Mouse (Mus musculus) midbrain, embryonic 12.5 days (tissue): ENCODE data around the gene Stx8. TPM values are rescaled to one million over a fixed set of nuclear protein-coding genes. Genes with fewer than 3 reads are reported as not detected.

ENCODE experiments used
- ATAC-seq: fragments of 200-750 bp; cut with Nextera tagmentation; 2 replicates; pipeline ENCODE4 v1.8.0; 2017; ENCODE audit warnings: low read depth, moderate TSS enrichment, moderate library complexity; ENCODE audit not compliant: low FRiP score
- H3K27ac ChIP-seq: fragments of 300-500 bp; sonication (generic); replicated peaks from 2 replicates; pipeline ENCODE4 v1.5.1; 2016; ENCODE audit warnings: mild to moderate bottlenecking
- H3K27me3 ChIP-seq: fragments of 300-500 bp; sonication (generic); 2 replicates; pipeline ENCODE4 v1.6.1; 2016; ENCODE audit warnings: mild to moderate bottlenecking
- H3K36me3 ChIP-seq: fragments of 300-500 bp; sonication (generic); 2 replicates; pipeline ENCODE4 v1.6.1; 2016
- H3K4me1 ChIP-seq: fragments of 300-500 bp; sonication (generic); 2 replicates; pipeline ENCODE4 v1.6.1; 2016
- H3K4me2 ChIP-seq: fragments of 300-500 bp; sonication (generic); replicated peaks from 2 replicates; pipeline ENCODE4 v1.6.1; 2016; ENCODE audit warnings: mild to moderate bottlenecking, moderate library complexity
- H3K4me3 ChIP-seq: fragments of 300-500 bp; sonication (generic); 2 replicates; pipeline ENCODE4 v1.5.1; 2016; ENCODE audit warnings: mild to moderate bottlenecking
- H3K9ac ChIP-seq: fragments of 300-500 bp; sonication (generic); replicated peaks from 2 replicates; pipeline ENCODE4 v1.6.1; 2016; ENCODE audit warnings: mild to moderate bottlenecking, moderate library complexity
- H3K9me3 ChIP-seq: fragments of 300-500 bp; sonication (generic); 2 replicates; pipeline ENCODE4 v1.6.1; 2016; ENCODE audit warnings: mild to moderate bottlenecking
- WGBS: fragments of 180-500 bp; shearing (Covaris S2); methylation state at CpG from one replicate; pipeline ENCODE4 v1.1.7; 2016; 5-methylcytosine and 5-hydroxymethylcytosine counted together
- polyA plus RNA-seq: library from polyadenylated mRNA; unstranded; fragments of >200 nt; fragmentation: Nextera tagmentation; extraction: Ambion mirVana; gene quantifications from 2 replicates; pipeline ENCODE4 v1.2.1, GENCODE M21; 2016

Stx8 gene
- polyA plus RNA-seq, 1 experiment from 2014 or later, result 68.3 TPM

DNA sequence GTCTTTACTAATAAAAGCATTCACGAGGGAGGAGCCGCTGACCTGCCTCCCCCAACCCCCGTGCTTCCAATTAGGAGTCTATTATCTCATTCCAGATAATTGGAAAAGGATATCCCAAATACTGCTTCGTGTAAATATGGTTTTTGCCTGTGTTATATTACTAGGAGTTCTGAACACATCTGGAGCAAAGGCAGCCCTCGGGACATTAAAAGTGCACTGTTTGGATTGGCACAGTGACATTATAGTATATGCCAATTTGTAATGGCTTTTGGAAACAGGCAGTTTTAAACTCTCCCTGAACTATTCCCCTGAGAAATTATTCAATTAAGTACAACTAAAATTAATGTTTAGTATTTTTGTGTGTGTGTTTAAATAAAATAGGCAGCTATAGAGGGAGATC lies 108.7 kb downstream of the Stx8 start:
- WGBS, result 69% methylated on average over 5 of the region's 5 CpGs

DNA sequence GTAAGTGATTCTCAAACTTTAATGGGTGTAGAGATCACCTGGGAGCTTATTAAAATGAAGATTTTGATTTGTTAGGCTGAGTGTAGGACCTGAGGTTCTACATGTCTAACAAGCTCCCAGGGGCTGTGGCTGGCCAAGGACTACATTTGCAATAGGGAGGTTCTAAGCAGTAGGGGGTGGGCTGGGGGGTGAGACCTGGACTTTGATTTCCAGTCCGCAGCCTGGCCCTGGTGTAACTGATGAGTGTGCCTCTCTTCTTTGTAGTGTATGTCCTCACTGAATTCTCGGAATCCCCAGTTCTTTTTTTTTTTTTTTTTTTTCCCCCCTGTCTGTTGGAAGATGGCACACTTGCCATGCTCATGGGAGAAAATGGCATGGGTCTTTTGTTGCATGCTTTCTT lies 109.3 kb downstream of the Stx8 start:
- ATAC-seq, result no peak
- Histone ChIP-seq H3K4me1 (no peaks in the 10 kb centered on the region), H3K9ac (no peak overlapping the region), H3K36me3 (no peaks in the 10 kb centered on the region), H3K4me2 (no peak overlapping the region), H3K27me3 (no peaks in the 10 kb centered on the region), H3K27ac (no peak overlapping the region), H3K9me3 (no peaks in the 10 kb centered on the region), H3K4me3 (no peak overlapping the region)
- 61% methylated on average over 2 of the region's 2 CpGs for WGBS

More for the DNA sequence above, 108.7 kb downstream of the Stx8 start:
- Histone ChIP-seq H3K4me3 (no peak overlapping the region), H3K9ac (no peak overlapping the region), H3K4me2 (no peak overlapping the region), H3K27ac (no peak overlapping the region), H3K36me3 (no peaks in the 10 kb centered on the region), H3K27me3 (no peaks in the 10 kb centered on the region), H3K9me3 (no peaks in the 10 kb centered on the region), H3K4me1 (no peaks in the 10 kb centered on the region)
- ATAC-seq, result no peak

DNA sequence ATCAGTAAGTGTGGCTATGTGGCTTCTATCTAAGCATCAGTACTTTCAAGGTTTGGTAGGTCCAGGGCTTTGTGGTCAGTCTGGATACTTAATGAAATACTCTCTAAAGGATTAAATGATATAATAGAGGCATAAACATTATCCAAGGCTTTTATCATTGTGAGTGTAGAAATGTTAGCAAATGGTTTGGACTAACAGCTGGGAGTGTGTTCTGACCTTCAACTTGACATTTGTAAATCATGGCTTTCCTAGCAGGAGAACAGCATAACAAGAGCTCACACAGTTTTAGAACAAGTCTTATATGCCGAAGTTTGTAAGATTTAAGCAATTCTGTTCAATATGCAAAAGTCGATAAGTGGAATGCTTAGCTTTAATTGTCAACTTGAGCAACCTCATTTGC lies 113.8 kb downstream of the Stx8 start:
- Histone ChIP-seq H3K4me2 (no peak overlapping the region), H3K36me3 (no peaks in the 10 kb centered on the region), H3K4me1 (no peaks in the 10 kb centered on the region), H3K4me3 (no peak overlapping the region), H3K27me3 (no peaks in the 10 kb centered on the region), H3K9me3 (peaks cover 3% of the 10 kb centered on the region; the same call in 1 of the 2 replicates), H3K27ac (no peak overlapping the region), H3K9ac (no peak overlapping the region)
- ATAC-seq, result no peak
- WGBS, result 90% methylated on average over 2 of the region's 2 CpGs

DNA sequence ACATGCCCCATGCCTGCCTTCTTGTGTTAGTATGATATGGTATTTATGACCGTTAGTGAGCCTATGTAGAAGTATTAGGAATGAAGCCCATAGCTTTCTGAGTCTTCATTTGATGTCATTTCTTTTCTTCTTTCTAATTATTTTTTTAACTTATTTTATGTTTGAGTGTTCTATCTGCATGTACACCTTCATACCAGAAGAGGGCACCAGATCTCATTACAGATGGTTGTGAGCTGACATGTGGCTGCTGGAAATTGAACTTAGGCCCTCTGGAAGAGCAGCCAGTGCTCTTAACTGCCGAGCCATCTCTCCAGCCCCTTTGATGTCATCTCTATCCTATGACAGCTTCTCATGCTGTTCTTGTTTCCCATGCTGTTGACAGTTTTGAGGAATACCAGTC lies 115.0 kb downstream of the Stx8 start:
- no peak overlapping the region for H3K27ac ChIP-seq
- WGBS, result 80% methylated on average over 2 of the region's 2 CpGs

DNA sequence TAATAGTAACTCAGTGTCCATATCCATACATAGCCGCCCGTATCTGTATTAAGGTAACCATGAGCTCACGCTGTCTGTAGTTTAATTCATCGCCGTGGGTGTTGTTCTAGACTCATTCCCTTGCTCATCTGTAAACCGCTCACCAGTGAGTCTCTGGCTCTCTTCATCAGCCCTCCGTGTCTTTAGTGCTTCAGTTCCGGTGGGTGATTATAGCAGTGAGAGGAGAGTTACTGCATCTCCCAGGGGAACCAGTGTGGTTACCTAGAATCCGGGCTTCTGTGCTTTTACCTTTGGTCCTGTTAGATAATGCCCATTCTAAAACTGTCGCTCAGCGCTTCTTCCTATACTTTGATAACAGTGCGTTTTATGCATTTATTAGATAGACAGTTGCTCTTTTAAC lies 116.8 kb downstream of the Stx8 start:
- Histone ChIP-seq H3K4me3 (no peak overlapping the region), H3K9ac (no peak overlapping the region), H3K27ac (no peak overlapping the region), H3K36me3 (no peaks in the 10 kb centered on the region), H3K4me1 (no peaks in the 10 kb centered on the region), H3K4me2 (no peak overlapping the region), H3K27me3 (no peaks in the 10 kb centered on the region), H3K9me3 (peaks cover 3% of the 10 kb centered on the region; the same call in 1 of the 2 replicates)
- ATAC-seq, result no peak
- WGBS, result 91% methylated on average over 12 of the region's 12 CpGs

More for the DNA sequence above, 115.0 kb downstream of the Stx8 start:
- ATAC-seq, result no peak
- H3K9me3 ChIP-seq, result peaks cover 3% of the 10 kb centered on the region; the same call in 1 of the 2 replicates
- no peak overlapping the region for H3K9ac ChIP-seq
- H3K36me3 ChIP-seq, result no peaks in the 10 kb centered on the region
- no peak overlapping the region for H3K4me2 ChIP-seq
- no peak overlapping the region for H3K4me3 ChIP-seq
- H3K4me1 ChIP-seq, result no peaks in the 10 kb centered on the region
- no peaks in the 10 kb centered on the region for H3K27me3 ChIP-seq

DNA sequence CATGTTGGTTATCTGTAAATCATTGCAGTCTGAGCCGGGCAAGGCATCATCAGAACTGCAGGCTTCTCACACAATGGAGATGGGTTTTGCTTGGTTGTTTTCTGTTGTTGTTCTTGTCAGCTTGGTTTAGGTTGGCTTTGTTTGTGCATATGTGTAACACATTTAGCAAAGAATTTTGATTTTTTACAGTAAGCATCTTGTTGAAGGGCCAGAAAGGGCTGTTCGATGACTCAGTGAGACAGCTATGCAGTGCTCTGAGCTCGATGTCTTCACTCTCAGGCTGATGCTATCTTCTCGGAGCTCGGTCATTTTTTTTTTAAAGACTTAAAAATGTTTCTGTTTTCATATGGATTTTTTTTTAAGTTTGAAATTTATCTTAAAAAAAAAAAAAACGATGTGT lies 117.6 kb downstream of the Stx8 start:
- no peaks in the 10 kb centered on the region for H3K4me1 ChIP-seq
- no peaks in the 10 kb centered on the region for H3K27me3 ChIP-seq
- no peak overlapping the region for H3K9ac ChIP-seq
- H3K36me3 ChIP-seq, result no peaks in the 10 kb centered on the region
- H3K9me3 ChIP-seq, result peaks cover 3% of the 10 kb centered on the region; the same call in 1 of the 2 replicates
- WGBS, result 84% methylated on average over 6 of the region's 6 CpGs
- no peak overlapping the region for H3K27ac ChIP-seq
- no peak overlapping the region for H3K4me3 ChIP-seq
- no peak overlapping the region for H3K4me2 ChIP-seq
- no peak for ATAC-seq

DNA sequence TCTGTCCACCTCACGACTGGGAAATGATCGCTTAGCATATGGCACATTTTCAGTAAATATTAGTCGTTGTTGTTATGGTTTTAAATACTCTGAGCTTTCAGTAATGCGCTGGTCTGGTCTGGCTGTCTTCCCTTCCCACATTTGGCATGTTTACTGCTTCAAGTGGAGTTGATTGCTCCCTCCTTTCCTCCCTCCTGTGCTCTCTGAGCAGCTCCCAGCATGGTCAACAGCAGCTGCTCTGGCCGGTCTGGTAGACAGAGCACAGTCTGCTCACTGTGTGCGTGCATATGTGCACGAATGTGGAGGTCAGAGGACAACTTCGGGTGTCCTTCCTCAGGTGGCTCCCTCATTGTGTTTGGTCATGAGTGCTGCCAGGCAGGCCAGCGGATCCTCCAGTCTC lies 120.2 kb downstream of the Stx8 start:
- 0 out of 2 replicates have a peak, but pooled peaks cover 9% of the 10 kb centered on the region for H3K4me1 ChIP-seq
- H3K4me3 ChIP-seq, result no peak overlapping the region
- H3K9me3 ChIP-seq, result peaks cover under 1% of the 10 kb centered on the region; the same call in 1 of the 2 replicates
- no peak for ATAC-seq
- H3K9ac ChIP-seq, result no peak overlapping the region
- WGBS, result 82% methylated on average over 9 of the region's 9 CpGs
- no peaks in the 10 kb centered on the region for H3K27me3 ChIP-seq
- H3K36me3 ChIP-seq, result no peaks in the 10 kb centered on the region
- no peak overlapping the region for H3K27ac ChIP-seq
- no peak overlapping the region for H3K4me2 ChIP-seq

DNA sequence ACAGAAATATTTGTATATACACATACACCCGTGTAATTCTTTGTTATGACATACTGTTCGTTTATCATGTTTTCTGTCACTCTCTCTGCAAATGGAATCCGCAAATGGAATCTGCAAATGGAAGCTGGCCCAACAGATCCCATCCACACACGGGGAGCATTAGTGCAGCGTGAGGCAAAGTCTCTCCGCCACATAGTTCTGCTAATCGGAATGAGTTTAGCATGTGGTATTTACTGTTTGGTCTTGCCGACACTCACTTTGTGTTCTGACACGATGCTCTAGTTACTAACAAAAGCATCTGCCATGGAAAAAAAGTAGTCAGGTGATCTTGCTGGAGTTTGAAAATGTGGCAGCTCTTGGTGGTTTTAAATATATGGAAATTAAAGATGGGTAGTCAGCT lies 123.4 kb downstream of the Stx8 start:
- Histone ChIP-seq H3K36me3 (no peaks in the 10 kb centered on the region), H3K4me3 (no peak overlapping the region), H3K27me3 (no peaks in the 10 kb centered on the region), H3K27ac (no peak overlapping the region), H3K4me2 (no peak overlapping the region), H3K9ac (no peak overlapping the region), H3K4me1 (0 out of 2 replicates have a peak, but pooled peaks cover 9% of the 10 kb centered on the region), H3K9me3 (no peaks in the 10 kb centered on the region)
- ATAC-seq, result no peak
- WGBS, result 80% methylated on average over 9 of the region's 9 CpGs

DNA sequence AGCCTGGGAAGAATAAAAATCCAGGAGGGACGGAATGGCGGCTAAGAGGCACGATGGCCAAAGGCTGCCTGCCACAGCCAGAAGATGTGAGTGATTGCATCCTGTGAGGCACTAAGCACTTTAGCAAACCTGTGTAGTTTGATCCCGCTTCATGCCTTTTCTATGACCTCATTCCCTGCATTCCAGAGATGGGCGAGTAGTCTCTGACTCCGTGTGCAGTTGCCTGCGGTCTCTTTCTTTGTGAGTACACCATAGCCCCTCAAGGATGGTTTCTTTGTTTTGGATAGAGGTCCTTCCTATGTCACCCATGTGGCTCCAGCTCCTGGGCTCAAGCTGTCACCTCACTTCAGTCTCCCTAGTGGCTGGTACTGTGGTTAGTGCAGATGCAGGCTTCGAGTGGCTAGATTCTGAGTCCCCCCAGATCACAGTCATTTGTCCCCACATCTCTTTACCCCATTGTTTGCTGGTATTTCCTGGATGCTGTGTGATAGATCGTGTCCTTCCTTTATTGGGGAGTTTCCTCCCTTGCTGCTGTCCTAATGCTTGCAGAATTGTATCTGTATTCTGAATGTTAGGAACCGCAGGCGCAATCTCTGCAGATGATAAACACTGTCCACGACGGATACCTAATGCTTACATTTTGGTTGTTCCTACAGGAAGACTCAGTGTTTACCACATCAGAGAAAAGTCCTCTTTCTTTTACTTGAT lies 124.0 kb downstream of the Stx8 start:
- no peaks in the 10 kb centered on the region for H3K9me3 ChIP-seq
- no peak overlapping the region for H3K4me2 ChIP-seq
- 65% methylated on average over 13 of the region's 13 CpGs for WGBS
- 0 out of 2 replicates have a peak, but pooled peaks cover 9% of the 10 kb centered on the region for H3K4me1 ChIP-seq
- H3K27me3 ChIP-seq, result no peaks in the 10 kb centered on the region
- H3K36me3 ChIP-seq, result no peaks in the 10 kb centered on the region
- ATAC-seq, result no peak
- H3K4me3 ChIP-seq, result no peak overlapping the region
- H3K9ac ChIP-seq, result no peak overlapping the region
- H3K27ac ChIP-seq, result no peak overlapping the region

DNA sequence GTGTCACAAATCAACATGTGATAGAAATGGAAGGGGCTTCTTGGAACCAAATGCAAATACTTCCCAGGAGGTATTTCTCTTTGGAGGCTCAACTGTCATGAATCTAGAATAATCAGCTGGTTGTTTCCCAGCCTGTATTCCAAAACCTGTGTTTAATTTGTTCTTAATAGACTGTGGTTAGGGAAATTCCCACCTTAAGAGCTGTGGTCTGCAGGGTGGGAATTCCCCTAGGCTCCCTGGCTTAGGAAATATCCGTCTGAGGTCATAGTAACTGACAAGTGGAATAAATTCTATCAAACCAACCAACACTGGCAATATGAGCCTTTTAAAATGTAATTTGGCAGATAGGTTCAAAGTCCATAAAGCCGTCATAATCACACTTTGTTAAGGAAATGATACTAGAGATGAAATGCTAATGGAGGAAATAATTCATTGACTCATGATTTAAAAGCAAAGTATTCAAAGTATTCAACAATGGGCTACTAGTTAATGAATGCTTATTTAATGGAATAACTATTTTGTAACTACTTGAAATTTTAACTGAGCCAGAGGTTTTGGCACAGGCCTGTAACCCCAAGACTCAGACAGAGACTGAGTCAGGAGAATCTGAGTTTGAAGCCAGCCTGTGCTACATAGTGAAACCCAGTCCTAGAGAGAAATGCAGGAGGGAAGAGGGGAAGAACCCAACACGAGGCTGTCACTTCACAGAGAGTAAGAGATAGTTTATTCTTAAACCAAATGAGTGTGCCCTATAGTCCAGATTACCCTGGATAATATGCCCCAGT lies 126.2 kb downstream of the Stx8 start:
- Histone ChIP-seq H3K9me3 (no peaks in the 10 kb centered on the region), H3K9ac (no peak overlapping the region), H3K4me2 (no peak overlapping the region), H3K36me3 (no peaks in the 10 kb centered on the region), H3K27ac (no peak overlapping the region), H3K4me1 (0 out of 2 replicates have a peak, but pooled peaks cover 9% of the 10 kb centered on the region), H3K4me3 (no peak overlapping the region), H3K27me3 (no peaks in the 10 kb centered on the region)
- WGBS, result 81% methylated on average over 3 of the region's 3 CpGs
- no peak for ATAC-seq

DNA sequence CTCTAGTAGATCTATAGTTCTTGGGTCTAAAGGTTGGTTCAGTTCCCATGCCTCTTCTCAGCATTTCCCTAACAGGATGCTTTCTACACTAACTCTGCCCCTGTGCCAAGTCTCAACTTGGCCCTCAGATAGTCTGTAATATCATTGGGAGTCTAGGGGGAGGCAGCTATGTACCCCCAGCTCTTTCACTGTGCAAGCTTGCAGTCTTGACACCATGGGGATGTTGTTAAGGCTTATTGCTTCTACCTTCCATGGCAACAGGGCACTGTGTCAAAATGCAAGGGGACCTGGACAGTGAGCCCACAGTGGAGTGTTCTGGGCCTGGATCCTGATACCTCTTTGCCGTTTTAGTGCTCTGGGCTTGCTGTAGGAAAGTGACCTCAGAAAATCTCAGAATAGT lies 135.6 kb downstream of the Stx8 start:
- H3K27ac ChIP-seq, result no peak overlapping the region
- H3K4me2 ChIP-seq, result no peak overlapping the region
- no peaks in the 10 kb centered on the region for H3K4me1 ChIP-seq
- no peak overlapping the region for H3K4me3 ChIP-seq
- H3K9me3 ChIP-seq, result no peaks in the 10 kb centered on the region
- no peaks in the 10 kb centered on the region for H3K27me3 ChIP-seq
- no peaks in the 10 kb centered on the region for H3K36me3 ChIP-seq
- no peak for ATAC-seq
- WGBS, result 89% methylated on average over 1 of the region's 1 CpGs
- no peak overlapping the region for H3K9ac ChIP-seq

DNA sequence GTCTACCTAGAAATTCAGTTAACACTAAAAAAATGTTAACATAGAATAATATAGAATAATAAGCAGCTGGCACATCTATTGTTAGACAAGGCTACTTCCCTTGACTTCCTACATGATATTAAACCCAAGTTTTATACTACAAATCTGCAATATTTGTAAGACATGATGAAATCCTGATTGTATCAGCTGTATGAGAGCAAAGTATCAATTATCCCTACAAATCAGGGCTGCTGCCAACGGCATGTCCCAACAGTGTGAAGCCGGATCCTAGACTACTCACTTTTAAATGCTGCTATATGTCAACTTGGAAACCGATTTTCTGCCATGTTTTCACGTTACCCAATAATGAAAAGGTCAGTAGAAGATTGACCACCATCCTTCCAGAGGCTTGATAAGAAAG lies 137.5 kb downstream of the Stx8 start:
- Histone ChIP-seq H3K27ac (no peak overlapping the region), H3K4me3 (no peak overlapping the region), H3K9ac (no peak overlapping the region), H3K9me3 (no peaks in the 10 kb centered on the region), H3K36me3 (no peaks in the 10 kb centered on the region), H3K4me2 (no peak overlapping the region), H3K27me3 (no peaks in the 10 kb centered on the region), H3K4me1 (no peaks in the 10 kb centered on the region)
- WGBS, result 91% methylated on average over 4 of the region's 4 CpGs
- no peak for ATAC-seq
